Mouse (Mus musculus): Measurements from ENCODE around the gene Mylk2.

The Mylk2 gene

GRCm38 (mm10) chr2:152911031-152911430, at the start of gene Mylk2:
Gene Mylk2 (plus strand): TSS chr2:152911352.
- no peak for DNase-seq

GRCm38 (mm10) chr2:152861891-152862290, 49.3 kb upstream of the Mylk2 start:
- DNase-seq: no peak

GRCm38 (mm10) chr2:152862638-152863037, 48.5 kb upstream of the Mylk2 start:
- DNase-seq: no peak

- DNase-seq: no peak
Observed at GRCm38 (mm10) chr2:152863346-152863745, 47.8 kb upstream of the Mylk2 start.

- no peak for DNase-seq
Observed at GRCm38 (mm10) chr2:152878239-152878638, 32.9 kb upstream of the Mylk2 start.

GRCm38 (mm10) chr2:152880898-152881297, 30.3 kb upstream of the Mylk2 start:
- no peak for DNase-seq

DNA sequence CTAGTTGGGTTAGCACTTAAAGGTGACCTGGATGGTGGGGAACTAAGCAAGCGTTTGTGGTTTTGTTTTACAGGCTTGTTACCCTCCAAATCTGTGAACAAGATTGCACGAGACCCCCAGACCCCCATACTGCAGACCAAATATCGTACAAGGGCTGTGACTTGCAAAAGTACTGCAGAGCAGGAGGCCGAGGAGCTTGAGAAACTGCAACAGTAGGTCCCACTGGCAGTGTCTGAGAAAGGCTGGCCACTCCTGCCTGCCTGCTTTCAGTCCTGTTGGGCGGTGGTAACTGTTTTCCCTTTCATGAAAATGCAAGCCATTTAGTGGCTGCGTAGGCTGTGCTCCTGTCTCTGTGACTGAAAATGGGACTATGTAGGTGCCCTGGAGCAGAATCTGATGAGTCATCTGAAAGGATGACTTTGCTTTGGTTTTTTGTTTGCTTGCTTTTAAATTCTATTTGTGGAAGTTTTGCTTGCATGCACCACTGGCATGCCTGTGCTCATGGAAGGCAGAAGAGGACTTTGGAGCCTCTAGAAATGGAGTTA, 27.0 kb upstream of the Mylk2 start:
- peak; percentile 65 for DNase-seq

- no peak for DNase-seq
Observed at GRCm38 (mm10) chr2:152887230-152887629, 23.9 kb upstream of the Mylk2 start.

DNA sequence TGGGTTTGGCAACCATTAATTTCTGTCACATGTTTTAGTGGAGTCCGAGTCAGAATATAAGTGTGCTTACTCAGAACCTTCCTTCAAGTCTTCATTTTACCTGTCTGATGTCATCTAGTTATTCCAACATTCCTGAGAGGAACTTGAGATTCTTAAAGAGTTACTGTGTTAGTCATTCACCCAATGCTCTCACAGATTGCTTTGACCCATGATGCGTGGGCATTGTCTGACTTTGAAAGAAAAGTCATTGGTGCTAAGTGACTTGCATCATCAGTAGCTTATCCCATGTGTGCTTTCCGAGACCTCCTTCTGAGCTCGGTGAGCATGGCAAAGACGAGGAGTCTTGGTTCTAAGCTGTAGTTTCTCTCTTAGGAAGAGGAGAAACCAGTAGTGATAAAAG, 22.4 kb upstream of the Mylk2 start:
- no peak for DNase-seq

DNA sequence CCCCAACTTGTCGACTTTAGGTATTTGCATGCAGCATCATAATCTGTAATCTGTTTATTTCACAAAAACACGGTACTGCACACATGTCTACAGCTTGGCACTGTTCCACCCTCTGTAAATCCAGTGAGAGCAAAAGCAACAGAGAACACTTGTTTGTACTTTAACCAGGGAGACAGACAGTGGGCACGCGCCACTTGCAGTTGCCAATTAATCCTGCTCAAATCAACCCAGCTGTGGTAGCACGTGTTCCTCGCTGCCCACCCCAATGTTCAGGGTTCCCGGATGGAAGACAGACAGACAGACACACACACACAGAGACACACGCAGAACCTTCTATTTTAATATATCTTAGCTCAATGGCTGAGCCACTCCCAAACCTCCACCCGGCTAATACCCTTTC, 15.3 kb upstream of the Mylk2 start:
- no peak for DNase-seq

- DNase-seq: no peak
Observed at GRCm38 (mm10) chr2:152896926-152897325, 14.2 kb upstream of the Mylk2 start.

- no peak for DNase-seq
Observed at GRCm38 (mm10) chr2:152899011-152899410, 12.1 kb upstream of the Mylk2 start.

- no peak for DNase-seq
Observed at GRCm38 (mm10) chr2:152901296-152901695, 9.9 kb upstream of the Mylk2 start.

GRCm38 (mm10) chr2:152902658-152903057, 8.5 kb upstream of the Mylk2 start:
- no peak for DNase-seq

GRCm38 (mm10) chr2:152903586-152903985, 7.6 kb upstream of the Mylk2 start:
- no peak for DNase-seq

DNA sequence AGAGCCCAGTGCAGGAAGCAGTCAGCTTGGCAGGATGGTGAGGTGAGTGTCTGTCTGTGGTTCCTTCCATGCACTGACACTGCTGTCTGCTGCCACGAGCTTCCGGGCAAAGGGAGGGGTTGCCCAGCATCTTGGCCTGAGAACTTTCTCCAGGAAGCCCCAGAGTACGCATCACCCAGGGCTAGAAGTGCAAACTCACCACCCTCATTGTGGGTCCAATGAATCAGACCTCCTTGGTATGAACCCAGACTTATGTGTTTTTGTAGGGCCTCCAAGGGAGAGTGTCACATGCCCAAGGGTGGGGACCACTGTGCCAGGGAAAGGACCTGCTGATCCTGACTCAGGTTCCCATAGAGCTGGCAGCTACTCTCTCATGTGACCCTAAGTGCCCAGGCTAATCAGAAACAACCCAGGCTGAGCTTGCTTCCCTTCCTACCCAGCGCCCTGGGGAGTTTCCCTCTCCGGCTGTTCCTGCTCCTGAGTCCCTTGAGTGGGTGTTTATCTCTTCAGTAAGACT, 7.0 kb upstream of the Mylk2 start:
- no peak for DNase-seq

- DNase-seq: no peak
Observed at GRCm38 (mm10) chr2:152905036-152905829, 5.9 kb upstream of the Mylk2 start.

- DNase-seq: no peak
Observed at GRCm38 (mm10) chr2:152906274-152907037, 4.7 kb upstream of the Mylk2 start.

- no peak for DNase-seq
Observed at GRCm38 (mm10) chr2:152907114-152907943, 3.8 kb upstream of the Mylk2 start.

DNA sequence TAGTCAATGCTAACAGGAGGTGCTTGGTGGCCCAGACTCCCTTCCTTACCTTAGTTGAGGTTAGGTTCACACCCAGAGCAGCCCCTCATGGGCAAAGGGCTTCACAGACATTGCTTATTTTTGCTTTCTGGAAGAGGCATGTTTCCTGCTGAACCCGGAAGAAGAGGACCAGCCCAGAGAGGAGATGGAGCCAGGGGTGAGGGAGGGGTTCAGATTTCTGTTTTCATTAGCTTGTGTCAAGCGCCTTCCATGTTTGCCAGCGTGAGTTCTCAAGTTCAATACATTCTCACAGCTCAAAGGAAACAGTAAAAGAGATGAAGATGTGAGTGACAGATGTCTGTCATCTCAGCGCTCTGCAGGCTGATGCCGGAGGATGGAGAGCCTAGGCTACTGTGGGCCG, 1.3 kb upstream of the Mylk2 start:
- no peak for DNase-seq

DNA sequence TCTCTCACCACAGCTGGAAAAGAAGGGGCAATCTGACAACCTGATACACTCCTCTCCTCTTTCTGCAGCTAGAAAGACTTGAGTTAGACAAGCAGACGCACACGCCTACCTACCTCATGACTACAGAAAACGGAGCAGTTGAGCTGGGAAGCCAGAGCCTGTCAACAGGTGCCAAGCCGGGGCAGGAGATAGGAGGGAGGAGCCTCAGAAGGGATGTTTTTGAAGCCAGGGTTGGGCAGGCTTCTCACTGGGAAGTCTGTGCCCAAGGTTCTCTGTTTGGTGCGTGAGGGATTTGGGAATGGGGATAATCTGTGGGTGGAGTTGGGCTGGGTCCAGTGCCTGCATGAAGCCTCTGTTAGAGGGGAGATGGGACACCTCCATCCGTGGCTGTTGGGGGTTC, 280 bp downstream of the Mylk2 start:
- no peak for DNase-seq

DNA sequence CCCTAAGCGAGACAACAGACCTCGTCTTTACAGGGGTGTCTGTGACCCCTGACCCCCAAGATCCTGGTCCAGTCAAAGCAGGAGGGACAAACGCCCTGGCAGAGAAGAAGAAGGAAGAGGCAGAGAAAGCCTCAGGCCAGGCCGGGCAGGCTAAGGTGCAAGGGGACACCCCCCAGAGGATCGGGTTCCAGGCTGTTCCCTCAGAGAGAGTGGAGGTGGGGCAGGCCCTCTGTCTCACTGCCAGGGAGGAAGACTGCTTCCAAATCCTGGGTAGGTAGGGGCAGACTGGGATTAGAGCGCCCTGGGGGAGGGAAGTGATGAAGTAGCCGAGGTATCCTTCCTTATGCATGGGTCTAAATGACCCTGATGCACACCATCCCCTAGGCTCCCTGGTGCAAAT, 2.3 kb downstream of the Mylk2 start:
- no peak for DNase-seq

Measured in layer of hippocampus, adult 9-11 months (tissue).